Comparison of ENCODE assay signal across 10 mouse cellular contexts in genomic region chr10:122911668-122912067, GRCm38 (mm10).
DNase-seq lines count a peak whose midpoint lies in the region; ATAC-seq and TF ChIP-seq lines count a peak whose summit lies in the region.
"Had no signal": no experiment of that assay in that cellular context is flagged by ENCODE, and none has a peak within 500 bp of the region (broad histone marks: within the 10 kb centered on the region; RNA-seq: fewer than 3 reads in every experiment).

No protein-coding gene starts in this region.

- no peaks in the 10 kb centered on the region for H3K9me3 ChIP-seq in kidney, embryonic 14.5 days (ENCODE audit: control insufficient read depth, low read length)
- H3K9me3 ChIP-seq in forebrain, embryonic 16.5 days (ENCODE audit: control insufficient read depth, low read length) = no peaks in the 10 kb centered on the region
- H3K9me3 ChIP-seq in limb, embryonic 13.5 days = no peaks in the 10 kb centered on the region

- H3K4me1 ChIP-seq in kidney, embryonic 14.5 days (ENCODE audit: control insufficient read depth, insufficient read depth, low read length) = peaks cover 51% of the 10 kb centered on the region
- H3K4me1 ChIP-seq in kidney, adult 2 months (ENCODE audit: control insufficient read depth, insufficient read depth, low read length) = peaks cover 10% of the 10 kb centered on the region; the same call in 1 of the 2 replicates
- peaks cover 26% of the 10 kb centered on the region for H3K4me1 ChIP-seq in forebrain, embryonic 16.5 days (replicated peaks; ENCODE audit: control insufficient read depth, insufficient read depth, low read length)
- peaks cover 64% of the 10 kb centered on the region for H3K4me1 ChIP-seq in limb, embryonic 13.5 days

- H3K36me3 ChIP-seq in kidney, embryonic 14.5 days (ENCODE audit: control insufficient read depth, insufficient read depth, low read length) = no peaks in the 10 kb centered on the region
- no peaks in the 10 kb centered on the region; the same call in 1 of the 2 replicates for H3K36me3 ChIP-seq in kidney, adult 2 months (ENCODE audit: control insufficient read depth, insufficient read depth, low read length)
- H3K36me3 ChIP-seq in forebrain, embryonic 16.5 days (ENCODE audit: control insufficient read depth, insufficient read depth) = no peaks in the 10 kb centered on the region
- H3K36me3 ChIP-seq in limb, embryonic 13.5 days = no peaks in the 10 kb centered on the region; the same call in 1 of the 2 replicates
- H3K36me3 ChIP-seq: G1E had no signal

- peak overlapping the region; percentile 90; the same call in 1 of the 2 replicates for H3K27ac ChIP-seq in kidney, embryonic 14.5 days (ENCODE audit: low read depth, low read length)
- no peak overlapping the region for H3K27ac ChIP-seq in kidney, adult 2 months (ENCODE audit: insufficient read depth, low read depth, low read length)
- H3K27ac ChIP-seq in forebrain, embryonic 16.5 days (ENCODE audit: low read length) = peak overlapping the region; percentile 29
- peak overlapping the region; percentile 99 for H3K27ac ChIP-seq in limb, embryonic 13.5 days

- no peak for TF ChIP-seq POLR2A in kidney, adult 2 months (IDR thresholded peaks at IDR 0.05; ENCODE audit: low read depth, low read length)

- ATAC-seq in kidney, embryonic 14.5 days (ENCODE audit: low FRiP score, low TSS enrichment) = no peak
- ATAC-seq in forebrain, embryonic 16.5 days = no peak
- peak; percentile 9 for ATAC-seq in limb, embryonic 13.5 days (ENCODE audit: low FRiP score, low read depth)

- WGBS in kidney, embryonic 14.5 days = 48% methylated on average over 8 of the region's 8 CpGs
- 75% methylated on average over 8 of the region's 8 CpGs for WGBS in kidney, adult 2 months
- 62% methylated on average over 8 of the region's 8 CpGs for WGBS in forebrain, embryonic 16.5 days
- WGBS in limb, embryonic 13.5 days = 19% methylated on average over 8 of the region's 8 CpGs

- H3K4me2 ChIP-seq in kidney, embryonic 14.5 days (replicated peaks; ENCODE audit: low read depth, low read length) = no peak overlapping the region; the same call in 1 of the 2 replicates
- no peak overlapping the region for H3K4me2 ChIP-seq in forebrain, embryonic 16.5 days (ENCODE audit: low read length)
- peak overlapping the region; percentile 58 for H3K4me2 ChIP-seq in limb, embryonic 13.5 days (replicated peaks)

- H3K4me3 ChIP-seq in kidney, embryonic 14.5 days (ENCODE audit: low read length) = no peak overlapping the region
- H3K4me3 ChIP-seq in kidney, adult 2 months (ENCODE audit: insufficient read depth, low read depth, low read length) = no peak overlapping the region
- no peak overlapping the region for H3K4me3 ChIP-seq in forebrain, embryonic 16.5 days (replicated peaks; ENCODE audit: low read length)
- peak overlapping the region; percentile 22 for H3K4me3 ChIP-seq in limb, embryonic 13.5 days

- H3K27me3 ChIP-seq in kidney, embryonic 14.5 days (ENCODE audit: control insufficient read depth, insufficient read depth, low read length) = no peaks in the 10 kb centered on the region
- H3K27me3 ChIP-seq in kidney, adult 2 months (replicated peaks; ENCODE audit: control insufficient read depth, insufficient read depth, low read length) = no peaks in the 10 kb centered on the region
- no peaks in the 10 kb centered on the region for H3K27me3 ChIP-seq in forebrain, embryonic 16.5 days (replicated peaks; ENCODE audit: control insufficient read depth, insufficient read depth, low read length)
- H3K27me3 ChIP-seq in limb, embryonic 13.5 days = no peaks in the 10 kb centered on the region

- H3K9ac ChIP-seq in kidney, embryonic 14.5 days (ENCODE audit: low read depth, low read length) = peak overlapping the region; percentile 31; the same call in 1 of the 2 replicates
- H3K9ac ChIP-seq in forebrain, embryonic 16.5 days (replicated peaks; ENCODE audit: low read depth, low read length) = no peak overlapping the region
- peak overlapping the region; percentile 57 for H3K9ac ChIP-seq in limb, embryonic 13.5 days

- DNase-seq in kidney, adult 2 months = no peak
- peak; percentile 61 for DNase-seq in embryo, embryonic 10.5 days (ENCODE audit: low spot score)
- DNase-seq in urinary bladder, adult 18-20 months (ENCODE audit: low spot score in 2 of 2) = no peak
- no peak for DNase-seq in layer of hippocampus, adult 9-10 months (ENCODE audit: low spot score)
- no peak for DNase-seq in ovary, adult 18-20 months (ENCODE audit: low spot score)
- DNase-seq: lung, postnatal 14 days had no signal

- no peak for TF ChIP-seq CTCF in kidney, adult 2 months (conservative IDR thresholded peaks at IDR 0.05; ENCODE audit: insufficient read depth, insufficient read length, low read depth, low read length)
